Mouse (Mus musculus) lung, postnatal 4 days (tissue): Measurements from ENCODE around the gene Timmdc1.

Experiments used
- DNase-seq, 2 experiments: peaks; one replicate each; pipeline ENCODE4 v3.0.0; 2021

Timmdc1 gene

DNA sequence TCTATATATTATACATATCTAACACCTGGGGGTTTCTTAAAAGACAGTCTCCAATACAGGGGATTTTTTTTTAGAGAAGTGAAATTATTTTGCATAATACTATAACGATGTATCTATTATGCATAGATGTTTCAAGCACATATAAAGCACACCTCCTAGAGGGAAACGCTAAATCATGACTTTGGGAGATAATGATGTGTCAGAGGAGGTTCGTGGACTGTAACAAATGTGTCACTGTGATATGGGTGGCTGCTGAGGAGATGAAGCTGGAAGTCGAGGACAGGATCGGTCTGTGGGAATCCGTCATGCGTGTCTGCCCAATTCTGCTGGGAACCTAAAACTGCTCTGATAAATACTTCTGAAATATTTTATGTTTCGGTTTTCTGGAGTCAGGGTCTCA, 60.7 kb downstream of the Timmdc1 start:
- DNase-seq: no peak

DNA sequence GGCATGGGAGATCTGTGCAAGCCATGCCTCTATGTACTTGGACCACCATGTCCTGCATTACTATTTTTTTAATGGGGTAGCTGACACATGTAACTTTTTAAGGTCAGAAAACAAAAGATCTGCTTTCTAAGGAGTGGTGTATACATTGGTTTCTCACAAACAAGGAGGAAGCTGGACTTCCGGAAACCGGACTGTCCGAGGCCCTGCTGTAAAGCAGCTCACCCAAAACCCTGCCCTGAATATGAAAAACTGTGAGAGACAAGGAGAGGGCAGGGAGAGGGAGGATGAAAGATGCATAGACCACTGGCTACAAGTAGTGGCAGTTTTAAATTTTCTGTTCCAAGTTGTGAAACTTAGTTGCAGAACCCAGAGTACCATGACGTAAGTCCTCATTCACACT, 62.5 kb downstream of the Timmdc1 start:
- DNase-seq: no peak

DNA sequence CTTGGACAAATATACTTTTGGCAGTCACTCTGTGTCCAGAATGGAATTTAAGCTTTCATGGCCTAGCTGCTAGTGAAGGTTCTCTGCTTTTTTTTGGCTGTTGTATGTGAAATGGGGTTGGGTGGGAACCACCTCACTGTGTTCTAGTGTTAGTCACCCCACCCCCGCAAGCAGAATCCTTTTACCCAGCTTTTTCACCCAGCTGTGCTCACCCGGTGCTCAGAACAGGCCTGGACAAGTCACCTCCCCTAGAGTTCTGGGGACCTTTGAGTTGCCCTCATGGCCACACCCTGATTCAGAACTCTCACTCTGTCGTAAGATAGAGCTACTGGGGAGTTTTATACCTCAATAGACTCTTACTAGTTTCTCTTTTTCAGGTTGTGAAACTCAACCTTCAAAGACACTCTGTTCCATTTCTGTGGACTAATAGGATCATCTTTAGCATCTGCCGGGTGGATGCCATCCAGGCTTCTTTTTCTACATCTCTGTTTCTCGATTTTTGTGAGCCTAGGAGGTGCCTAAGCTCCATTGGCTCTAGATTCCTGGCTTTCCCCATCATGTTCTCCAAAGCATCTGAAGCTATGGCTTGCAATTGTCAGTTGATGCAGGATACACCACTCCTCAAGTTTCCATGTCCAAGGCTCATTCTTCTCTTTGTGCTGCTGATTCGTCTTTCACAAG, 63.7 kb downstream of the Timmdc1 start:
- DNase-seq: no peak

DNA sequence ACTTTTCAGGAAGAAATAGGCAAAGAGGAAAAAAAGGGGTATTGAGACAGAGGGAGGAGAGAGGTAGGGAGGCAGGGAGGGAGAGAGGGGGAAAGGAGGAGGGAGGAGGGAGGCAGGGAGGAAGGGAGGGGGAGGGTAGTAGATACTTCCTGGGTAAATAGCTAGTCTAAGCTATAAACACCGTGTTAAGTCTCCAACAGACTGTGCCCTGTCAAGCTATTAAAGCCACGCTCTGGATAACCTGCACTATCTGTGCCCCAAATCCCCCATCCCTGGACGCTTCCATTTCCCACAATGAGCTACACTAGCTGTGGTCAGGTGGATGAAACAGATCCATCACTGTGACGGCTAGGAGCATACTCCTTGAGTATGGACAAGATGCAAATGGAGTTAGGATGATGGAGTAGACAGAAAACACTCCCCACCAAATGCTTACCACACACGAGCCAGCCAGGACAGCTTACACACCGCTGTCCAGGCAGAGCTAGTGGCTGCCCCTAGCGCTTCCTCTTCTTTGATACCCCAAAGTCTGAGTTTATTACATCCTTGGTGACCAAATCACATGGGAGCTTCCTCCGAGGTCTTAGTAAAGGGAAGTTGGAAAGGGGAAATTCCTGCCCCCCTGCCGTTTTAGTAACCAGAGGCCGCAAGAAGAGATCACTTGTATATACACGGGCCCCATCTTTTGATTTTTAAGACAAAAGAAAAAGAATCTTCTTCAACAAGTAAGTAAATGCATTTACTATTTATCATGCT, 65.5 kb downstream of the Timmdc1 start:
- DNase-seq: peak in 1 of 2 experiments; percentile 26

DNA sequence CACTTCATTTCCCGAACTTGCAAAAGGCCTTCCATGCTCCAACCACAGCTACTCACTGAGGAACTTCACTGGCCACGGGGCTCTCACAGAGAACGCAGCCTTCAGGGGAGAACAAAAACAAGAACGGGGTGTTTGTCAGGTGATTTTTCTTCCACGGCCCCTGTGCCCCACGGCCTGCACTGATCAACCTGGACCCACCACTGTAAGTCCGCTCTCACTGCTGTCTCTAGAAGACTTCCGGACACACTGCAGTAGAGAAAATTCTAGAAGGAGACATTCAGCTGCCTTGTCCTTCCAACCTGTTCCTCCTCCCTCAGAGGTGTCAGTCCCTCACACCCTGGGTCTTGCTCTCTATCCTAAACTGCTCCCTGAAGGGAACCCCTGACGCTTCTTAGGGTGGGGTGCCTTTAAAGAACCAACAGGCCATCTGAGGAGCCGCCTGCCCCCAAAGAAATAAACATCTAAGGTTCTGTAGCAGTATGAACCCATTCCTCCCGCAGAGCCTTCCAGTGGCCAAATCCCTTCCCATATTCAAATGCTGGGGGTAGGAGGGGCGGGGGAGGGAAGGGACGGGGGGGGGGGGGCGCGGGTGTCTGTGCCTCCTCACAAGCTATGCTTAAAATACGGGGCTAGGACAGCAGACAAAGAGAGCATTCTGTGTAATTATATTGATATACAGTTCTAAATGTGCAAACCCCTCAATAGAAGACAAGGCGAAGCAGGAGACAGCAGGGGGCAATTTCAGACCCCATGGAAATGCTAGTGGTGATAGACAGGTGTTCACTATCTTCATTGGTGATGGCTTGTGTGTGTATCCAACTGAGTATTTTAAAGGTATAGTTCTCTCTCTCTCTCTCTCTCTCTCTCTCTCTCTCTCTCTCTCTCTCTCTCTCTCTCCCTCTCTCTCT, 66.7 kb downstream of the Timmdc1 start, which contains the start of gene Cd80:
Gene Cd80 (plus strand): TSS at position 51 of the 908 bp plus-strand sequence.
- DNase-seq: no peak

DNA sequence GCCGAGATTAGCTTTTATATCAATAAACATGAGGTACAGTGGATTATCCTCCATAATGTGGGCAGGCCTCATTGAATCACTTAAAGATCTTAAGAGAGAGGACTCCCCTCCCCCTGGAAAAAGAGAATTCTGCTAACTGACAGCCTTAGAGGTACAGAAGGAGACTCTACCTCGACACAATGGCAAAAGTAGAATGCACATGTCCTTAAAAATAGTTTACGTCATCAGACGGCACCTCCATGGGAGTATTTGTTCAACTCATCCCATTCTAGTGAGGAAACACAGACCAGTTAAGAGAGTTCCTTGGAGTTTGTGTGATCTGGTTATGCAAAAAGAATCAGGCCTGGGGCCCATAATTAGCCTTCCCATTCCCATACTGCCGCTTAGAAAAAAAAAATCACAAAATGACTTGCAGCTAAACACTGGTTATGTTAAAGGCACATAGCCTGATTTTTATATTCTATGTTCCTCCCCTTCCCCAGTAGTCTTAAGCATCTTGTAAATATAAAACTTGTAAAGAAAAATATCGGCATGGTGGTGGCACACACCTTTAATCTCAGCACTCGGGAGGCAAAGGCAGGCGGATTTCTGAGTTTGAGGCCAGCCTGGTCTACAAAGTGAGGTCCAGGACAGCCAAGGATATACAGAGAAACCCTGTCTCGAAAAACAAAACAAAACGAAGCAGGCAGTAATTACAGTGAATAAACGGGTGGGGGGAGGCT, 67.8 kb downstream of the Timmdc1 start:
- DNase-seq: no peak

DNA sequence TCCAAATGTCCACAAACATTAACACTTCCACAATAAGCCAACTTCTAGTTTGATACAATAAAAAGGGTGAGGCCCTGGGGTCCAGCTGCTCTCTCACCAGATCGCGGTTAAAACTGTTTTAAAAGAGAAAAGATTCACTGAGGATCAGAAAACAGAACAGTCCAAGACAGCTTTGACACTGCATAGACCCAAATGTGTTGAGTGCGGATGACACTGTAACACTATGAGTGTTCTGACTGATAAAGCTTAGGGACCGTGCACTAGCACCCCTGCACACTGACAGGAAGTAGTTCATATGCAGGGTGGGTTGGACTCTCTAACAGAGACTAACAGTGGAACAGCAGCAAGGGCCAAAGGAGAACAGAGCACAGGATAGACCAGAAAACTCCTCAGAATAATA, 68.5 kb downstream of the Timmdc1 start:
- DNase-seq: no peak

DNA sequence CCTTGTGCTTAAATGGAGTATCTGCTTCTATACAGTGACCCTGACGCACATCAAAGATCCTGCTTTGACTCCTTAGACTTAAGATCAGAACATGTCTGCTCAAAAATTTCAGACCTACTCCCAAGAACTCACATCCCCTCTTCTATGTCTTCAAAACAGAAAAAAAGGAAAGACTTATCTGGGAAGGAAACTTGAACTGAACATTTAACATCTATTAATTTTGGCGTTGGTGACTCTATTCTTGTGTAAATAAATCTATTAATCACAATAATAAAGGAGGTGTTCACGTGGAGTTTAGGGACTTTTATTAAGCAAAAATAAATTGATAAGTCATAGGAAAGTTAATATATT, 69.3 kb downstream of the Timmdc1 start:
- DNase-seq: no peak

DNA sequence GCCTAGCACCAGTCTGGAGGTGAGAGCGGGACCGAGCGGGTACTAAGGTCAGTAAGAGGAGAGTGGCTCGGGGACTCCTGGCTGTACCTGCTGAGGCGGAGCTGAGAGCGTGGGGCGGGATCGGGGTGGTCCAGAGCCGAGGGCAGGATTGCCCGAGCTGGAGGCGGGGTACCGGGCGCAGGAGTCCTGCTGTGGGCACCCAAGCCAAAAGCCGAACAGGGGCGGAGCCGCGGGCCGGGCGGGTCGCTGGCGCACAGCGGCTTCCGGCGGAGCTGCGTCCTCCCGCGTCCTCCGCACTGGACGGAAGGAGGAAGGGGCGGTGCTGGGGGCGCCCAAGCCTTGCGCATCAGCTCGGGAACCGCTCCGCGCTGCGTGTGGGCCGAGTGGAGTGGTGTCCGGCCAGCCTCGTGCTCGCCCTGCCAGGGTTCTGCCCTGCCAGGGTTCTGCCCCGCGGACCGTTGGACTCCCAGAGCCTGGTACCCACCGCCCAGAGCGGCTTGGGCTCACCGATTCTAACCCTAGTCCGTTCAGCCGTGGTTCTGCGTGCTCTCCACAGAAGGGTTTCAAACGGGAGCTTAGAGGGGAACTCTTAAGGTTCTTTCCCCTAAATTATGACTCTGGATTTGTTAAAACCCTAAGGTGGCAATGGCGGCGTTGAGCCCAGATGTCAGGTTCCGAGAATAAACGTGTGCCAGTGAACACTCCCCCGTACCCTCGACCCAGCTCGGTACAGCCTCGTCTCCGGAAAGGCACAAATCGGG, 69.8 kb downstream of the Timmdc1 start, which contains the start of gene Adprh:
Gene Adprh (minus strand): TSS at position 262 of the 761 bp plus-strand sequence.
- DNase-seq: peak; percentile 96 to 98

DNA sequence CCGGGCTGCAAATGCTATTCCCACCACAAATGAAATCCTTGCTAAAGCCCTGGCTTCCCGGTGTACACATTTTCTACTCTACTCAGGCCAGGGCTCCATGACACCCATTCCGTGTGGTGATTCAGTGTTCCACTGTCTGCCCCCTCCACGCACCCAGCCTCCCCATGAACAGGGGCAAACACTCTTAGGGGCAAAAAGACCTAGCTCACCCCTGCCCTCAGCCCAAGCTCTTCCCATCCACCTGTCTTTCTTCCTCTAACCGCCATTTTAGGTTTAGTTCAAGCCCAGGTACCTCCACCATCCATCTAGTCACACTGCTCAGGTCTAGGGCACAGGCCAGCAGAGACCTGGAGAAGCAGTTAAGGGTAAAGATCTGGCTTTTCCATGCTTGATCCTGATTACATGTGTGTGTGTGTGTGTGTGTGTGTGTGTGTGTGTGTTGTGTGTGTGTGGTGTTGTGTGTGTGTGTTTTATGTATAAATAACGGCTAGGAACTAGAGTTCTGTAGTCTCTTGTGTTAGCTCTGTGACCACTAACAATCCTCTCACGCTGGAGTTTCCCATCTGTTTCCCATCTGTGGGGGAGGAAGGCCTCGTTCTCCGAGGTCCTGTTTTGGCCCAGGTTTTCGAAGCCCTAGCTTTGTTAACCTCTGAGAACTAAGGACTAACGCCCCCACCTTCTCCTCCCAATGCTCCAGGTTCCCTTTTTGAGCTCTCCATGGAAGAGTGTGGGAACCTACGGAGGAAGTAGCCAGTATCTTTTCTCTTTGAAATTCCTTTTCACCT, 70.8 kb downstream of the Timmdc1 start:
- no peak for DNase-seq

DNA sequence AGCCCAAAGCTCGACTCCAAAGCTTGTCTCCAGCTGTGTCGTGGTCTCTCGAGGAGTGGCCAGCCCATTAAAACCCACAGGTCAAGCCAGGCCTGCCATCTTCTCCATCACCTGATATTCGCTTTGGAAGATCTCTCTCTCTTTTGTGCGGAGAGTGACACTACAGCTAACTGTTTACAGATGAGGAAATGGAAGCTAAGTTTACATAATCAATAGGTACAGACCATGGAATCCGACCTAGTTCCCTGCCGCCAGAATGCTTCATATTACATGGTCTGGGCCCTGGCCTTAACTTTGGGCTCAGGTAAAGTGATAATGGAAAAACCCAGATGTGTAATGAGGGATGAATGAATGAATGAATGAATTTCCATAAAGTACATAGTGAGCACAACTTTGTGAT, 71.8 kb downstream of the Timmdc1 start:
- DNase-seq: no peak

DNA sequence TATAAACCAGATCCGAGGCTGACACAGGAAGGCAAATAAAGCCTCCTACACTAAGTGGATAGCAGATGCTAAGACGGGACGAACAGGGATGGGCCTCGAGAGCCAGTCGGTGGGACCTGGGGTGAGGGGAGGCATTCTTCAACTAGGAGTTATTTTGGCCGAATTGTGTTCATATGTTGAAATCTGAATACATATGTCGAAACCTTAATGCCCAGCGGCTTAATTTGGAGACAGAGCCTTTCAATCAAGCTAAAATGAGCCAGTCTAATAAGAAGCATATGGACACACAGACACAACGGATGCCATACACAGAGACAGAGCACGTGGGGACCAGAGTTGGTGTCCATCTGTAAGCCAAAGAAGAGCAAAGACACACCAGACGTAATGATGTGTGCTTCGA, 74.0 kb downstream of the Timmdc1 start:
- no peak for DNase-seq
